Mouse (Mus musculus) ES-E14 (cell line): ENCODE measurements at regions not wholly inside any gene's neighbourhood (a gene's known extent, or its start where the extent isn't known, plus 50 kb on each side); places are given as distances from the start of the nearest gene placed in this dataset.

Source experiments
- MAFK ChIP-seq: IDR thresholded peaks from 2 replicates; pipeline ENCODE4 v1.6.1; 2014; ENCODE audit warnings: mild to moderate bottlenecking, low read depth, low read length, inconsistent platforms; ENCODE audit not compliant: insufficient read depth
- ZC3H11A ChIP-seq: IDR thresholded peaks from 2 replicates; pipeline ENCODE4 v1.6.1; 2012; ENCODE audit warnings: low read depth, mild to moderate bottlenecking, inconsistent platforms, low read length, borderline replicate concordance

GRCm38 (mm10) chr1:114835926-114836325, 848.6 kb upstream of the Cntnap5a start:
- TF ChIP-seq MAFK: no peak
- TF ChIP-seq ZC3H11A: no peak
